10 mouse cellular contexts compared by ENCODE assay signal in the genomic region with DNA sequence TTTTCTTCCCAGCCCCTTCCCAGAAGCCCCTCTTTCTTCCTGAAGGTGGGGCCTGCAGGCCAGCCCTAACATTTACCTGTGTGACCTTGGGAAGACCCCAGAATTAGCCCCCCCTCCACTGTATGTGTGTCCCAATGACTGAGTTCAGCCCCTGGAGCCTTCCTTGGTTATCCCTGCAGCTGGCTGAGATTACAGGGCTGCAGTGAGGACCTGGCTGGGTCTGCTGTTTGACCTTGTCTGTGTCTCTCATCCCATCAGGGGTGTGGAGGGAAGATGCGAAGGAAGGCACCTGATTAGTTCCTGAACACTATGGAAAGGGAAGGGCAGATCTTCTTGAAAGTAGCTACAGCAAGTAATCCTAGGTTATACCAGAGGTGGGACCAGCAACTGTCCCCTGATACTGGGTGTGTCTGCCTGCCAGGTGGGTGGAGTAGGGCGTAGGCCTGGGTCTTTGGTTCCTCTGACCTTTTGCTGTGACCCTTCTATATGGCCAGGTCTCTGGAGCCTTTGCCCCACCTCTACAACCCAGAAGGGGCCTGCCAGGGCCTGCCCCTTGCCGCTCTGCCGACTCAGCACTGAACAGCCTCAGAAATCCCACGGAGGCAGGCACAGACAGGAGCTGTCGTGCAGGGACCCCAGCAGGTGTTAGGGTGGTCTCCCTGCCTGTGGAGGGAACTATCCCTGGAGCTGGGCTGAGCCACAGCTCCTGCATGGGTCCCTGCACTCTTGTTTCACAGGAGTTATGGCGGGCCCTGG. TPM values are rescaled to one million over a fixed set of nuclear protein-coding genes. Genes with fewer than 3 reads are reported as not detected.
A peak's percentile ranks its signal among the peaks of the same experiment; 100 is the strongest.
DNase-seq lines count a peak whose midpoint lies in the region; ATAC-seq and TF ChIP-seq lines count a peak whose summit lies in the region.
"Had no signal": no experiment of that assay in that cellular context is flagged by ENCODE, and none has a peak within 500 bp of the region (broad histone marks: within the 10 kb centered on the region; RNA-seq: fewer than 3 reads in every experiment).

No protein-coding gene starts in this region.

- peak overlapping the region; percentile 94 for H3K9ac ChIP-seq in heart, embryonic 13.5 days
- no peak overlapping the region for H3K9ac ChIP-seq in limb, embryonic 15.5 days

- no peak for DNase-seq in heart, adult 9 months (ENCODE audit: low spot score in 2 of 2)
- DNase-seq in left cerebral cortex, adult 2 months (ENCODE audit: extremely low spot score in 1 of 2, low spot score in 2 of 2) = no peak
- DNase-seq in natural killer cell, adult 2 months (ENCODE audit: low spot score in 2 of 2) = no peak
- no peak for DNase-seq in adrenal gland, postnatal 10 days
- DNase-seq: kidney, adult 18-20 months had no signal

- no peak for ATAC-seq in heart, embryonic 13.5 days (ENCODE audit: extremely low read depth, insufficient number of reproducible peaks, low FRiP score, low TSS enrichment)
- no peak for ATAC-seq in limb, embryonic 15.5 days (ENCODE audit: insufficient number of reproducible peaks, low FRiP score, low TSS enrichment, low read depth)
- ATAC-seq: Patski had no signal

- no peaks in the 10 kb centered on the region for H3K27me3 ChIP-seq in heart, embryonic 13.5 days (replicated peaks)
- H3K27me3 ChIP-seq in E14TG2a.4 (ENCODE audit: insufficient read depth, low read length) = no peaks in the 10 kb centered on the region
- H3K27me3 ChIP-seq in limb, embryonic 15.5 days = no peaks in the 10 kb centered on the region
- H3K27me3 ChIP-seq: Patski had no signal

- WGBS in heart, embryonic 13.5 days = 79% methylated on average over 7 of the region's 7 CpGs
- 68% methylated on average over 6 of the region's 7 CpGs for WGBS in limb, embryonic 15.5 days

- intact Hi-C loops in left cerebral cortex, adult 2 months (cut with DNase I) = no loop called here

- peaks cover 77% of the 10 kb centered on the region for H3K4me1 ChIP-seq in heart, embryonic 13.5 days
- peaks cover 78% of the 10 kb centered on the region for H3K4me1 ChIP-seq in E14TG2a.4 (replicated peaks; ENCODE audit: low read depth, low read length)
- peaks cover 9% of the 10 kb centered on the region for H3K4me1 ChIP-seq in cortical plate, adult 2 months (ENCODE audit: control insufficient read depth, insufficient read depth, low read length)
- peaks cover 71% of the 10 kb centered on the region for H3K4me1 ChIP-seq in limb, embryonic 15.5 days

- H3K4me3 ChIP-seq in heart, embryonic 13.5 days = peak overlapping the region; percentile 96; the same call in 1 of the 2 replicates
- H3K4me3 ChIP-seq in E14TG2a.4 (replicated peaks; ENCODE audit: low read length) = peak overlapping the region; percentile 92
- no peak overlapping the region for H3K4me3 ChIP-seq in cortical plate, adult 2 months (ENCODE audit: insufficient read depth, low read length)
- H3K4me3 ChIP-seq in limb, embryonic 15.5 days = peak overlapping the region; percentile 94; the same call in 1 of the 2 replicates
- no peak overlapping the region for H3K4me3 ChIP-seq in left cerebral cortex, adult 2 months

- TF ChIP-seq POLR2A in cortical plate, adult 2 months (IDR thresholded peaks at IDR 0.05; ENCODE audit: extremely low read depth, insufficient read depth, low read length) = no peak

- peaks cover 37% of the 10 kb centered on the region for H3K36me3 ChIP-seq in heart, embryonic 13.5 days
- peaks cover 37% of the 10 kb centered on the region for H3K36me3 ChIP-seq in E14TG2a.4 (ENCODE audit: insufficient read depth, low read length)
- peaks cover 35% of the 10 kb centered on the region for H3K36me3 ChIP-seq in limb, embryonic 15.5 days

- peak overlapping the region; percentile 95 for H3K4me2 ChIP-seq in heart, embryonic 13.5 days
- H3K4me2 ChIP-seq in limb, embryonic 15.5 days = peak overlapping the region; percentile 89

- H3K27ac ChIP-seq in heart, embryonic 13.5 days (replicated peaks) = peak overlapping the region; percentile 63; the same call in 1 of the 2 replicates
- H3K27ac ChIP-seq in cortical plate, adult 2 months (ENCODE audit: insufficient read depth, low read length) = 0 out of 2 replicates have a peak overlapping the region, but pooled peaks have one; percentile 17
- peak overlapping the region; percentile 74 for H3K27ac ChIP-seq in limb, embryonic 15.5 days
- no peak overlapping the region for H3K27ac ChIP-seq in left cerebral cortex, adult 2 months

- TF ChIP-seq CTCF in E14TG2a.4 (conservative IDR thresholded peaks at IDR 0.05; ENCODE audit: low read length) = no peak
- no peak for TF ChIP-seq CTCF in cortical plate, adult 2 months (IDR thresholded peaks at IDR 0.05; ENCODE audit: extremely low read depth, insufficient read depth, low read length)
- TF ChIP-seq CTCF in left cerebral cortex, adult 2 months (IDR thresholded peaks at IDR 0.05) = no peak

- H3K9me3 ChIP-seq in heart, embryonic 13.5 days = no peaks in the 10 kb centered on the region
- no peaks in the 10 kb centered on the region for H3K9me3 ChIP-seq in E14TG2a.4 (ENCODE audit: low read length)
- H3K9me3 ChIP-seq in limb, embryonic 15.5 days = no peaks in the 10 kb centered on the region

RNA-seq across cellular contexts. Expression of a gene that starts 6.6 kb away (rescaled TPM):
- polyA plus RNA-seq in heart, embryonic 13.5 days (2015; fragmentation: Nextera tagmentation; extraction: Ambion mirVana) = 19.5 and 20.1 TPM in 2 replicates
- polyA plus RNA-seq in cortical plate, adult 2 months (2012; rRNA removed) = 46.9 and 49.9 TPM in 2 replicates
- polyA plus RNA-seq in limb, embryonic 15.5 days (2015; fragmentation: Nextera tagmentation; extraction: Ambion mirVana) = 58.6 and 61.4 TPM in 2 replicates
- total RNA-seq in left cerebral cortex, adult 2 months (2021) = 100 to 1,000 TPM; 130 to 132 TPM
- total RNA-seq in adrenal gland, postnatal 10 days (2021) = 10 to 100 TPM; 61.1 to 66.6 TPM

RNA-seq across cellular contexts. Expression of a gene that starts 26.1 kb away (rescaled TPM):
- polyA plus RNA-seq in heart, embryonic 13.5 days (2015; fragmentation: Nextera tagmentation; extraction: Ambion mirVana) = 35.7 and 40.3 TPM in 2 replicates
- polyA plus RNA-seq in cortical plate, adult 2 months (2012; rRNA removed) = 21.3 and 22.5 TPM in 2 replicates
- 48.0 and 50.6 TPM in 2 replicates for polyA plus RNA-seq in limb, embryonic 15.5 days (2015; fragmentation: Nextera tagmentation; extraction: Ambion mirVana)
- 10 to 100 TPM; 26.7 to 32.0 TPM for total RNA-seq in left cerebral cortex, adult 2 months (2021)
- 10 to 100 TPM; 25.8 to 26.5 TPM for total RNA-seq in adrenal gland, postnatal 10 days (2021)

RNA-seq across cellular contexts. Expression of a gene that starts 34.8 kb away (rescaled TPM):
- polyA plus RNA-seq in heart, embryonic 13.5 days (2015; fragmentation: Nextera tagmentation; extraction: Ambion mirVana) = 393 and 411 TPM in 2 replicates
- polyA plus RNA-seq in cortical plate, adult 2 months (2012; rRNA removed) = 1,040 and 1,088 TPM in 2 replicates
- polyA plus RNA-seq in limb, embryonic 15.5 days (2015; fragmentation: Nextera tagmentation; extraction: Ambion mirVana) = 564 and 615 TPM in 2 replicates
- 100 to 1,000 TPM; 884 to 901 TPM for total RNA-seq in left cerebral cortex, adult 2 months (2021)
- total RNA-seq in adrenal gland, postnatal 10 days (2021) = 1,000 to 10,000 TPM; 1,466 to 1,521 TPM

RNA-seq across cellular contexts. Expression of a gene that starts 35.9 kb away (rescaled TPM):
- polyA plus RNA-seq in heart, embryonic 13.5 days (2015; fragmentation: Nextera tagmentation; extraction: Ambion mirVana) = 150 TPM in 2 replicates
- 192 and 201 TPM in 2 replicates for polyA plus RNA-seq in cortical plate, adult 2 months (2012; rRNA removed)
- 165 and 167 TPM in 2 replicates for polyA plus RNA-seq in limb, embryonic 15.5 days (2015; fragmentation: Nextera tagmentation; extraction: Ambion mirVana)
- 100 to 1,000 TPM; 136 to 150 TPM for total RNA-seq in left cerebral cortex, adult 2 months (2021)
- 100 to 1,000 TPM; 151 to 161 TPM for total RNA-seq in adrenal gland, postnatal 10 days (2021)

RNA-seq across cellular contexts. Expression of a gene that starts 41.2 kb away (rescaled TPM):
- 41.5 and 42.4 TPM in 2 replicates for polyA plus RNA-seq in heart, embryonic 13.5 days (2015; fragmentation: Nextera tagmentation; extraction: Ambion mirVana)
- 71.2 and 77.1 TPM in 2 replicates for polyA plus RNA-seq in cortical plate, adult 2 months (2012; rRNA removed)
- polyA plus RNA-seq in limb, embryonic 15.5 days (2015; fragmentation: Nextera tagmentation; extraction: Ambion mirVana) = 45.7 and 53.5 TPM in 2 replicates
- 10 to 100 TPM; 74.6 to 89.4 TPM for total RNA-seq in left cerebral cortex, adult 2 months (2021)
- 10 to 100 TPM; 55.3 to 55.6 TPM for total RNA-seq in adrenal gland, postnatal 10 days (2021)

Comparison
In these comparisons a context has a peak if more than half of its experiments do, and no peak if none do; other contexts are left out.
1. H3K4me3 ChIP-seq: peak in heart, embryonic 13.5 days (single experiment), E14TG2a.4 (single experiment) and limb, embryonic 15.5 days (single experiment); none in cortical plate, adult 2 months (single experiment) and left cerebral cortex, adult 2 months (single experiment).